Mouse (Mus musculus) liver, embryonic 11.5 days (tissue): ENCODE results near the gene Plekho1. TPM values are rescaled to one million over a fixed set of nuclear protein-coding genes. Genes with fewer than 3 reads are reported as not detected.
"Not testable (repeated sequence)": the region's sequence is repeated elsewhere in the genome, so short reads cannot be mapped to it uniquely, and the experiment has no call there.

Source experiments
- ATAC-seq: fragments of 200-750 bp; cut with Nextera tagmentation; replicated peaks from 2 replicates; pipeline ENCODE4 v1.8.0; 2017; ENCODE audit warnings: moderate number of reproducible peaks, mild to moderate bottlenecking, moderate TSS enrichment, moderate library complexity; ENCODE audit not compliant: low FRiP score
- DNase-seq: peaks from one replicate; pipeline ENCODE4 v3.0.0-alpha.2; 2017; ENCODE audit warnings: low spot score
- H3K27ac ChIP-seq: fragments of 300-500 bp; sonication (generic); 2 replicates; pipeline ENCODE4 v1.5.1; 2014; ENCODE audit warnings: mild to moderate bottlenecking, low read depth, low read length, control low read depth
- H3K27me3 ChIP-seq: fragments of 300-500 bp; sonication (generic); replicated peaks from 2 replicates; pipeline ENCODE4 v1.6.1; 2014; ENCODE audit warnings: low read length, mixed read lengths; ENCODE audit not compliant: control insufficient read depth, insufficient read depth
- H3K36me3 ChIP-seq: fragments of 300-500 bp; sonication (generic); 2 replicates; pipeline ENCODE4 v1.6.1; 2014; ENCODE audit warnings: mild to moderate bottlenecking, low read length, moderate library complexity, mixed read lengths; ENCODE audit not compliant: control insufficient read depth, insufficient read depth
- H3K4me1 ChIP-seq: fragments of 300-500 bp; sonication (generic); replicated peaks from 2 replicates; pipeline ENCODE4 v1.6.1; 2014; ENCODE audit warnings: low read length, mixed read lengths; ENCODE audit not compliant: control insufficient read depth, insufficient read depth
- H3K4me2 ChIP-seq: fragments of 300-500 bp; sonication (generic); 2 replicates; pipeline ENCODE4 v1.6.1; 2014; ENCODE audit warnings: mild to moderate bottlenecking, control low read depth, moderate library complexity
- H3K4me3 ChIP-seq: fragments of 300-500 bp; sonication (generic); 2 replicates; pipeline ENCODE4 v1.5.1; 2014; ENCODE audit warnings: low read depth, low read length, control low read depth
- H3K9ac ChIP-seq: fragments of 300-500 bp; sonication (generic); 2 replicates; pipeline ENCODE4 v1.6.1; 2014; ENCODE audit warnings: low read depth, low read length, control low read depth
- H3K9me3 ChIP-seq: fragments of 300-500 bp; sonication (generic); 2 replicates; pipeline ENCODE4 v1.6.1; 2016; ENCODE audit warnings: low read length, inconsistent platforms, mixed read lengths; ENCODE audit not compliant: control insufficient read depth
- WGBS: fragments of 180-500 bp; shearing (Covaris S2); extraction: QIAGEN DNeasy Blood & Tissue Kit; methylation state at CpG from one replicate; pipeline ENCODE4 v1.1.7; 2014; 5-methylcytosine and 5-hydroxymethylcytosine counted together
- polyA plus RNA-seq: library from polyadenylated mRNA; unstranded; fragments of >200 nt; fragmentation: Nextera tagmentation; extraction: Ambion mirVana; gene quantifications from 2 replicates; pipeline ENCODE4 v1.2.1, GENCODE M21; 2014

The Plekho1 gene
- polyA plus RNA-seq, 1 experiment from 2014 or later, result 22.9 TPM

DNA sequence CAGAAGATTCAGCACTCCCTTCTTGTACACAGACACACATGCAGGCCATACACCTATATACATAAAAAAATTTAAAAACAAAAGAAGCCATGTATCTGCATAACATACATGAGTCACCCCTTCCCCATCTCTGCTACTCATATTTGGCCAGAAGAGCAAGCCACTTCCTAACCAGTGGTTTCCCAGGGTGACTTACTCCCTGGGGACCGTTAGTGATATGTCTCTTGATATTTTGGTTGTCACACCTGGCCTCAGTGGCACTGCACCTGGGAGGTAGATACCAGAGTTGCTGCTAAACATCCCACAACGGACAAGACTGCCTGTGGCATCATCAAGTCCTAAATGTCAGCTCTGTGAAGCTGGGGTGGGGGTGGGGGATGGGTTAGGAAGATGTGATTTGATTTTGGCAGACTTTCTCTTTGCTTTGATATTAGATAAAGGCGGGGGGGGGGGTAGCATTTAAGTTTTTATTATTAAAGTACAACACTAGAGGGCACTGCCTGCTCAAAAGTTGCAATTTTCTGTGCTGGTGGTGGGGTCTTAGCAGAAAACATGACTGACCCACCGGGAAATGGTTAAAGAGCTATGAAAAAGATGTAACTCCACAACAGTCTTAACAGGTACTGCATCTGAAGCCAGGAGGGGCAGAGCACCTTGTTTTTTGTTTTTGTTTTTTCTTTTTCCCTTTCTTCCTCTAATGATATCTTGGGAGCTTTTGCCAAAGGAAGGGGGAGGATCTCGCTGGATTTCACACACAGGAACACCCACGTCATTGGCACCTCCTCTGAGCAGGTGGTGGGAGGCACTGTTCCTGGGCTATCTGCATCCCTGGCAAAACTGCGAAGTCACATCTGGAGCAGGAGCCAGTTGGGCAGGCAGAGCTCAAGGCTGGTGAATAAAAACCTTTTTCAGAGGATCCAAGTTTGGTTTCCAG is 30.0 kb downstream of the Plekho1 start:
- Histone ChIP-seq H3K9me3 (no peaks in the 10 kb centered on the region), H3K36me3 (no peaks in the 10 kb centered on the region), H3K27ac (no peak overlapping the region), H3K9ac (no peak overlapping the region), H3K4me3 (no peak overlapping the region), H3K4me2 (no peak overlapping the region), H3K4me1 (no peaks in the 10 kb centered on the region; the same call in 1 of the 2 replicates), H3K27me3 (no peaks in the 10 kb centered on the region)
- DNase-seq, result no peak
- WGBS, result 8% methylated on average over 7 of the region's 7 CpGs
- no peak for ATAC-seq

GRCm38 (mm10) chr3:95963681-95964080 is 32.1 kb downstream of the Plekho1 start:
- H3K9me3 ChIP-seq, result no peaks in the 10 kb centered on the region
- H3K4me2 ChIP-seq, result no peak overlapping the region
- H3K27ac ChIP-seq, result no peak overlapping the region
- ATAC-seq (no peak), DNase-seq (no peak)
- 42% methylated on average over 4 of the region's 4 CpGs for WGBS
- H3K9ac ChIP-seq, result no peak overlapping the region
- H3K4me1 ChIP-seq, result no peaks in the 10 kb centered on the region; the same call in 1 of the 2 replicates
- no peak overlapping the region for H3K4me3 ChIP-seq
- no peaks in the 10 kb centered on the region for H3K27me3 ChIP-seq
- no peaks in the 10 kb centered on the region for H3K36me3 ChIP-seq

DNA sequence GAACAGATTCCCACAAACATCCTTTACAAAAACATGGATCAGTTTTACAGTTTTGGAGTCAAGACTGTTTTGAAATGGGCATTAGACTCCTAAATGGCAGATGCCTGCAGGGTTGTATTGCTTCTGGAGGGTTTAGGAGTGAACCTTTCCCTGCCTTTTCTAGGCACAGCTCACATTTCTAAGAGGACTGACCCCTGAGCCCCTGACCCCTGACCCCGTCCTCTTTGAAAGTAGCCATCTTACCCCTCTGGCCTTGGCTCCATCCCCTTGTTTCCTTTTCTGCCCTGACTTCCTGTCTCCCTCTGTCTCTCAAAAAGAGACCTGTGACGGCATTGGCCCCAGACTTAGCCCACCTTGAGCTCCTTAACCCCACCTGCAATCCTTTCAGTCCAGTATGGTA is 32.6 kb downstream of the Plekho1 start:
- H3K36me3 ChIP-seq, result no peaks in the 10 kb centered on the region
- no peaks in the 10 kb centered on the region for H3K27me3 ChIP-seq
- no peak overlapping the region for H3K9ac ChIP-seq
- no peak overlapping the region for H3K4me2 ChIP-seq
- no peaks in the 10 kb centered on the region for H3K9me3 ChIP-seq
- no peaks in the 10 kb centered on the region; the same call in 1 of the 2 replicates for H3K4me1 ChIP-seq
- H3K27ac ChIP-seq, result no peak overlapping the region
- ATAC-seq (no peak), DNase-seq (no peak)
- no peak overlapping the region for H3K4me3 ChIP-seq
- WGBS, result 54% methylated on average over 2 of the region's 2 CpGs

DNA sequence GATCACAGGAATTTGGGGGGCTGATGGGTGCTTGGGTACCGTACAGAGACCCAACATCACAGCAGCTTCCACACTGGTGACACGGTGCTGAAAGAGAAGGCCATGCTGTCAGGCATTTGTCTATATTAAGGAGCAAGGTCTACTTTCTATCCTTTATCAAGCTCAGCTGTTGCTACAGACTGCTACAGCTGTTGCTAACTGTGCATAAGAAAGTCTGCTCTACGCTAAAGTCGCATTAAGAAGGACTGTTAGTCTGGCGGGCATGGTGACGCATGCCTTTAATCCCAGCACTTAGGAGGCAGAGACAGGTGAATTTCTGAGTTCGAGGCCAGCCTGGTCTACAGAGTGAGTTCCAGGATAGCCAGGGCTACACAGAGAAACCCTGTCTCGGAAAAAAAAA is 33.6 kb downstream of the Plekho1 start:
- not testable (repeated sequence) for ATAC-seq, DNase-seq, H3K4me2 ChIP-seq, H3K4me1 ChIP-seq, H3K36me3 ChIP-seq, H3K9me3 ChIP-seq, H3K27ac ChIP-seq, H3K9ac ChIP-seq, H3K4me3 ChIP-seq, H3K27me3 ChIP-seq
- WGBS, result 75% methylated on average over 8 of the region's 8 CpGs

- Histone ChIP-seq H3K4me2 (no peak overlapping the region), H3K27me3 (no peaks in the 10 kb centered on the region), H3K27ac (no peak overlapping the region), H3K4me3 (no peak overlapping the region), H3K4me1 (0 out of 2 replicates have a peak, but pooled peaks cover 2% of the 10 kb centered on the region), H3K36me3 (no peaks in the 10 kb centered on the region), H3K9ac (no peak overlapping the region), H3K9me3 (no peaks in the 10 kb centered on the region)
- 91% methylated on average over 1 of the region's 1 CpGs for whole genome bisulfite sequencing
- DNase-seq, result no peak
- ATAC-seq, result no peak
Measured at GRCm38 (mm10) chr3:95959807-95960206, 36.0 kb downstream of the Plekho1 start.

- no peak overlapping the region for H3K27ac ChIP-seq
- no peak for ATAC-seq
- no peak for DNase-seq
- H3K36me3 ChIP-seq, result no peaks in the 10 kb centered on the region
- 0 out of 2 replicates have a peak, but pooled peaks cover 2% of the 10 kb centered on the region for H3K4me1 ChIP-seq
- H3K4me3 ChIP-seq, result no peak overlapping the region
- WGBS, result 70% methylated on average over 5 of the region's 5 CpGs
- H3K4me2 ChIP-seq, result no peak overlapping the region
- H3K9me3 ChIP-seq, result no peaks in the 10 kb centered on the region
- no peaks in the 10 kb centered on the region for H3K27me3 ChIP-seq
- no peak overlapping the region for H3K9ac ChIP-seq
Measured at GRCm38 (mm10) chr3:95959082-95959481, 36.7 kb downstream of the Plekho1 start.

GRCm38 (mm10) chr3:95957359-95958148 is 38.2 kb downstream of the Plekho1 start:
- ATAC-seq (no peak), DNase-seq (no peak)
- Histone ChIP-seq H3K36me3 (no peaks in the 10 kb centered on the region), H3K4me1 (0 out of 2 replicates have a peak, but pooled peaks cover 2% of the 10 kb centered on the region), H3K9ac (no peak overlapping the region), H3K27ac (no peak overlapping the region), H3K9me3 (no peaks in the 10 kb centered on the region), H3K4me2 (no peak overlapping the region), H3K4me3 (no peak overlapping the region), H3K27me3 (no peaks in the 10 kb centered on the region)
- 60% methylated on average over 8 of the region's 8 CpGs for WGBS

- ATAC-seq, result no peak
- H3K4me2 ChIP-seq, result no peak overlapping the region
- no peak overlapping the region for H3K27ac ChIP-seq
- WGBS, result 88% methylated on average over 5 of the region's 5 CpGs
- no peaks in the 10 kb centered on the region for H3K36me3 ChIP-seq
- no peak for DNase-seq
- no peaks in the 10 kb centered on the region for H3K27me3 ChIP-seq
- peaks cover 8% of the 10 kb centered on the region for H3K4me1 ChIP-seq
- H3K9ac ChIP-seq, result no peak overlapping the region
- no peak overlapping the region for H3K4me3 ChIP-seq
- H3K9me3 ChIP-seq, result no peaks in the 10 kb centered on the region
Measured at GRCm38 (mm10) chr3:95955318-95955717, 40.5 kb downstream of the Plekho1 start.
